Mouse (Mus musculus) midbrain, postnatal 0 days (tissue): ENCODE data around the gene Cluh. TPM values are rescaled to one million over a fixed set of nuclear protein-coding genes. Genes with fewer than 3 reads are reported as not detected.
A peak's percentile ranks its signal among the peaks of the same experiment; 100 is the strongest.

Source experiments
- ATAC-seq: fragments of 200-750 bp; cut with Nextera tagmentation; 2 replicates; pipeline ENCODE4 v1.8.0; 2017; ENCODE audit warnings: moderate number of reproducible peaks, mild to moderate bottlenecking, moderate TSS enrichment, moderate library complexity; ENCODE audit not compliant: low FRiP score
- DNase-seq: peaks from one replicate; pipeline ENCODE4 v3.0.0-alpha.2; 2015; ENCODE audit warnings: low spot score
- H3K27ac ChIP-seq: fragments of 300-500 bp; sonication (generic); 2 replicates; pipeline ENCODE4 v1.5.1; 2014; ENCODE audit warnings: low read depth, mild to moderate bottlenecking, low read length, mixed read lengths
- H3K27me3 ChIP-seq: fragments of 300-500 bp; sonication (generic); 2 replicates; pipeline ENCODE4 v1.6.1; 2014; ENCODE audit warnings: low read length, control low read depth, mixed read lengths; ENCODE audit not compliant: insufficient read depth
- H3K36me3 ChIP-seq: fragments of 300-500 bp; sonication (generic); 2 replicates; pipeline ENCODE4 v1.6.1; 2014; ENCODE audit warnings: low read length, control low read depth, mixed read lengths; ENCODE audit not compliant: insufficient read depth
- H3K4me1 ChIP-seq: fragments of 300-500 bp; sonication (generic); 2 replicates; pipeline ENCODE4 v1.6.1; 2014; ENCODE audit warnings: mild to moderate bottlenecking, control low read depth, antibody characterized with exemption, low read length, mixed read lengths; ENCODE audit not compliant: insufficient read depth
- H3K4me2 ChIP-seq: fragments of 300-500 bp; sonication (generic); 2 replicates; pipeline ENCODE4 v1.6.1; 2014; ENCODE audit warnings: low read depth, mild to moderate bottlenecking, low read length, mixed read lengths; ENCODE audit not compliant: poor library complexity, severe bottlenecking
- H3K4me3 ChIP-seq: fragments of 300-500 bp; sonication (generic); 2 replicates; pipeline ENCODE4 v1.5.1; 2014; ENCODE audit warnings: low read depth, mild to moderate bottlenecking, low read length, moderate library complexity
- H3K9ac ChIP-seq: fragments of 300-500 bp; sonication (generic); replicated peaks from 2 replicates; pipeline ENCODE4 v1.6.1; 2014; ENCODE audit warnings: mild to moderate bottlenecking, low read length, moderate library complexity, mixed read lengths; ENCODE audit not compliant: poor library complexity, severe bottlenecking
- H3K9me3 ChIP-seq: fragments of 300-500 bp; sonication (generic); 2 replicates; pipeline ENCODE4 v1.6.1; 2016; ENCODE audit warnings: low read length, control low read depth
- CTCF ChIP-seq: IDR thresholded peaks from 2 replicates; pipeline ENCODE4 v1.5.1; 2016; ENCODE audit warnings: antibody characterized with exemption, mild to moderate bottlenecking
- whole genome bisulfite sequencing: fragments of 180-500 bp; shearing (Covaris S2); extraction: QIAGEN DNeasy Blood & Tissue Kit; methylation state at CpG from one replicate; pipeline ENCODE4 v1.1.7; 2014; 5-methylcytosine and 5-hydroxymethylcytosine counted together
- polyA plus RNA-seq: library from polyadenylated mRNA; unstranded; fragments of >200 nt; fragmentation: Nextera tagmentation; extraction: Ambion mirVana; gene quantifications from 2 replicates; pipeline ENCODE4 v1.2.1, GENCODE M21; 2015
- total RNA-seq: library from RNA; depleted of rRNA; stranded (reverse); fragments of >200 nt; gene quantifications from 2 replicates; pipeline ENCODE4 v1.2.3, GENCODE M21; 2014

Cluh gene
- total and polyA plus RNA-seq, 2 experiments from 2014 or later = 17.0 to 71.5 TPM

DNA sequence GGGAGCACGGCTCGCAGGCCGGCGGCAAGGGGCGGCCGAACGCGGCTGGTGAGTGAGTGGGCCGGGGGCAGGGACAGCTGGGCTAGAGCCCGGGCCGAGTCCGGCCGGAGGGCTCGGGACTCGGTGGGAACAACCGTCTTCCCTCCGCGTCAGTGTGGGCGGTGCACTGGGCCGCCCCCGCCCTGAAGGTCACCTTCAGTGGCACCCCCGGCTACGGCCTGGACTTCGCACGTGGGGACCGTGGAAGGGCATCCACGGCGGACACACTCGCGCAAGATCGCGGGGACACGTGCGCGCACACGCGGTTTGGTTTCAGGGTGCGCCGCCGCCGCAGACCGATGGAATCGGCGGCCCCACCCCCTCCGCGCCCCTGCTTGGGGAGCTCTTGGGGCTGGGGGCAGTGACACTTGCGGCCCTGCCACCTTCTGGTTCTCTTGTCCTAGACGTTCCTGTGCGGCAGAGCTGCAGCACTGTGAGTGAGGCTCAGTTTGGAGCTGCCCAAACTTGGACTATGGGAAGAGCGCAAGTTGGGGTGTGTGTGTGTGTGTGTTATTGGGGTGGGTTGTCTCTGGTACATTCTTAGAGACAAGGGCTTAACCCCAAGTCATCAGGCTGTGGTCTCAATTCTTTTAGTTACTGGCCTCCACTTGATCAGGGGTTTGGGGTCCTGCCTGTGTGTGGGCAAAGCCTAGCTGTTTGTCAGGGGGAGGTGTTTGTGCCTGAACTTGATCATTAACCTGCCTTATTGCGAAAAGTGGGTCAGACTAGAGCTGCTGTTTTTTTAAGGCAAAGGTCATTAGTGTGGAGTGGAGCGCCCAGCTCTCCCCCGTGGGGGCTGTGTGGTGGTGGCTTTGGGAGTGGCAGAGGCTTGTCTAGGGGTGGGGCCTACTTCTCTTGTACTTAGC is 604 bp downstream of the Cluh start:
- peak overlapping the region; percentile 71 for H3K27ac ChIP-seq
- peak; percentile 19 for DNase-seq
- no peak for TF ChIP-seq CTCF

DNA sequence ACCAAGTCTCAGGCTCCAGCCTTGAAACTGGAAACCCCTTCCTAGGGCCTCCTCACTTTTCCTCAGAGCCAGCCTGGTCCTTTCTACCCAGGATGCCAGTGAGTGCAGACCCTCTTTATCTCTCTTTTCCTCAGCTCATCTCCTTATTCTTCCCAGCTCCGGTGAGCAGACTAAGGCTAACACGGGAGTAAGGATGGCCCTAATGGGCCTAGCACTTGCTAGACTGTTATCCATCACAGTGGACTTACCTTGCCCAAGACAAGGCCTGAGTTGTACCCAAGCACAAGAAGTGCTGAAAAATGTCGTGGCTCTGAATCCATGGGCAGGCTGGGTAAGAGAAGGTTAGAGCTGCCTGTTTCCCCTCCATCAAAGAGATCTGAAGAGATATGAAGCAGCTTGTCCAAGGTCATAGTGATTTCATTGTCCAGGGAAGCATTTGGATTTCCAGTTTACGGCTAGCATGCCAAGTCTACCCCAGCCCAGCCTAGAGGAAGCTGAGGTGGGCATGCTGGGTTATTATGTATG is 1.3 kb downstream of the Cluh start:
- WGBS = 58% methylated on average over 4 of the region's 4 CpGs
- no peak for TF ChIP-seq CTCF
- H3K9ac ChIP-seq = peak overlapping the region; percentile 80; the same call in 1 of the 2 replicates
- no peak for ATAC-seq
- peak overlapping the region; percentile 96 for H3K4me3 ChIP-seq
- no peaks in the 10 kb centered on the region for H3K36me3 ChIP-seq
- H3K27ac ChIP-seq = no peak overlapping the region
- no peaks in the 10 kb centered on the region for H3K27me3 ChIP-seq
- no peak for DNase-seq
- peaks cover 18% of the 10 kb centered on the region; the same call in 1 of the 2 replicates for H3K4me1 ChIP-seq
- H3K4me2 ChIP-seq = peak overlapping the region; percentile 90
- no peaks in the 10 kb centered on the region for H3K9me3 ChIP-seq

More for the DNA sequence above, 604 bp downstream of the Cluh start:
- Histone ChIP-seq H3K4me1 (peaks cover 18% of the 10 kb centered on the region; the same call in 1 of the 2 replicates), H3K4me3 (peak overlapping the region; percentile 96), H3K36me3 (no peaks in the 10 kb centered on the region), H3K9me3 (no peaks in the 10 kb centered on the region), H3K27me3 (no peaks in the 10 kb centered on the region), H3K4me2 (peak overlapping the region; percentile 90), H3K9ac (peak overlapping the region; percentile 80)
- 2% methylated on average over 38 of the region's 53 CpGs for WGBS
- peak; percentile 57 for ATAC-seq

GRCm38 (mm10) chr11:74652791-74653191 is 3.5 kb downstream of the Cluh start:
- peak; percentile 63 for DNase-seq
- Histone ChIP-seq H3K4me2 (no peak overlapping the region), H3K4me3 (no peak overlapping the region), H3K9me3 (no peaks in the 10 kb centered on the region), H3K36me3 (peaks cover 14% of the 10 kb centered on the region), H3K27ac (no peak overlapping the region), H3K27me3 (no peaks in the 10 kb centered on the region), H3K4me1 (peaks cover 18% of the 10 kb centered on the region; the same call in 1 of the 2 replicates), H3K9ac (no peak overlapping the region; the same call in 1 of the 2 replicates)
- WGBS = 56% methylated on average over 4 of the region's 4 CpGs
- no peak for ATAC-seq
- TF ChIP-seq CTCF = no peak

DNA sequence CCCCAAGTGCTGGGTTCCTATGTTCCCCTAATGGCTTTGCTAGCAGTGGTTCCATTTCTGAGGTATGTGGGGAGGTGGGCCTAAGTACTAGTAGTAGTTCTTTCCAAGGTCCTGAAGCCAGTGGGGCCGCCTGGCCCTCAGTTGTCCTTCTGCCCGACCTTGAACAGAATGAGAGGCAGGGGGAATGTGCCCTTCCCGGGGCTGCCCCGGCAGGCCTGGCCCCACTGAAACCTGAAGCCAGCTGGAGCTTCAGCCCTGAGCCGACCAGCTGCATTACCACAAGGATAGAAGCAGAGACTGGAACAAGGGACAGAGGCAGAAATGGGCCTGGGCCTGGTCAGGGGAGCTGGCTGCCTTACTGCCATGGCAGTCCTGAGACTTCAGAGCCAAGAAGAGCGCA is 4.1 kb downstream of the Cluh start:
- Histone ChIP-seq H3K27me3 (no peaks in the 10 kb centered on the region), H3K4me1 (peaks cover 17% of the 10 kb centered on the region; the same call in 1 of the 2 replicates), H3K9me3 (no peaks in the 10 kb centered on the region), H3K4me3 (no peak overlapping the region), H3K36me3 (peaks cover 19% of the 10 kb centered on the region), H3K4me2 (no peak overlapping the region), H3K9ac (no peak overlapping the region; the same call in 1 of the 2 replicates), H3K27ac (no peak overlapping the region)
- 68% methylated on average over 6 of the region's 6 CpGs for WGBS
- ATAC-seq = no peak
- no peak for DNase-seq
- no peak for TF ChIP-seq CTCF

GRCm38 (mm10) chr11:74655941-74656340 is 6.6 kb downstream of the Cluh start:
- Histone ChIP-seq H3K4me1 (peaks cover 10% of the 10 kb centered on the region; the same call in 1 of the 2 replicates), H3K4me2 (no peak overlapping the region), H3K4me3 (no peak overlapping the region), H3K27me3 (no peaks in the 10 kb centered on the region), H3K9ac (no peak overlapping the region), H3K9me3 (no peaks in the 10 kb centered on the region), H3K27ac (no peak overlapping the region), H3K36me3 (peaks cover 45% of the 10 kb centered on the region)
- no peak for TF ChIP-seq CTCF
- 90% methylated on average over 3 of the region's 3 CpGs for WGBS
- DNase-seq (no peak), ATAC-seq (no peak)

GRCm38 (mm10) chr11:74660336-74660735 is 11.0 kb downstream of the Cluh start:
- H3K9me3 ChIP-seq = no peaks in the 10 kb centered on the region
- 97% methylated on average over 13 of the region's 13 CpGs for WGBS
- no peak overlapping the region for H3K9ac ChIP-seq
- no peak overlapping the region for H3K4me3 ChIP-seq
- TF ChIP-seq CTCF = no peak
- H3K36me3 ChIP-seq = peaks cover 88% of the 10 kb centered on the region
- H3K4me1 ChIP-seq = no peaks in the 10 kb centered on the region
- no peak overlapping the region for H3K4me2 ChIP-seq
- H3K27me3 ChIP-seq = no peaks in the 10 kb centered on the region
- no peak for ATAC-seq
- H3K27ac ChIP-seq = no peak overlapping the region
- DNase-seq = no peak
